Mouse (Mus musculus) spleen, adult 10 weeks (tissue): Measurements from ENCODE around the gene 4932429P05Rik. TPM values are rescaled to one million over a fixed set of nuclear protein-coding genes. Genes with fewer than 3 reads are reported as not detected.

Experiments used
- polyA plus RNA-seq: library from polyadenylated mRNA; stranded (reverse); fragments of 350-450 nt; fragmentation: Illumina TruSeq; extraction: RNeasy Lipid Tissue Mini Kit (QIAGEN cat#74804); gene quantifications from one replicate; pipeline ENCODE4 v1.2.3, GENCODE M21; 2015; ENCODE audit warnings: low replicate concordance; ENCODE audit not compliant: insufficient read depth

4932429P05Rik gene
- not detected for polyA plus RNA-seq

DNA sequence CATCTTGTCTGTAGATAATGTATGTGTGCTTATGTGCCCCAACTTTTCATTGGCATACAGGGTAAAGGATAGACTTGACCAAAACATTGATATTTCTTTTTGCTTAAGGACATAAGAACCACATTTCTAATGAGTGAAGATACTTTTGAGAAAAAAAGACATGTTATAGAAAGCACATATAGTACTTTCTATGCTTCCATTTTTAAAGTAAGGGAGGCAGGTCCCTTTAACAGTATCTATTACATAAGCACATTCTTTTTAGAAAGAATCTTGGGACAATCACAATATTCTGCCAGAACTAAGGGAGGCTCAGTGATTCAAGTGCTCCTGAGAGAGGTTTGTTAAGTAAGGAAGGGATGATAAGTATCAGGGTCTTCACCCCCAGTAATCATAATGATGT, at the start of gene 4932429P05Rik:
TSS of gene 4932429P05Rik (plus strand) at position 301 of the 400 bp plus-strand sequence.

Other genes starting within 250 kb of the 4932429P05Rik start
- gene 4930415L06Rik, start 180.6 kb downstream of the 4932429P05Rik start, polyA plus RNA-seq: not detected